Mouse (Mus musculus): ENCODE measurements around the gene Ncapd3. TPM values are rescaled to one million over a fixed set of nuclear protein-coding genes. Genes with fewer than 3 reads are reported as not detected.

Gene Ncapd3
- polyA plus RNA-seq, 1 experiment from 2014 or later: 22.2 TPM

- peaks cover 94% of the 10 kb centered on the region for H3K36me3 ChIP-seq (ENCODE audit: control insufficient read depth, insufficient read depth, low read length)
Observed at GRCm38 (mm10) chr9:27049492-27049891, 19.5 kb downstream of the Ncapd3 start.

DNA sequence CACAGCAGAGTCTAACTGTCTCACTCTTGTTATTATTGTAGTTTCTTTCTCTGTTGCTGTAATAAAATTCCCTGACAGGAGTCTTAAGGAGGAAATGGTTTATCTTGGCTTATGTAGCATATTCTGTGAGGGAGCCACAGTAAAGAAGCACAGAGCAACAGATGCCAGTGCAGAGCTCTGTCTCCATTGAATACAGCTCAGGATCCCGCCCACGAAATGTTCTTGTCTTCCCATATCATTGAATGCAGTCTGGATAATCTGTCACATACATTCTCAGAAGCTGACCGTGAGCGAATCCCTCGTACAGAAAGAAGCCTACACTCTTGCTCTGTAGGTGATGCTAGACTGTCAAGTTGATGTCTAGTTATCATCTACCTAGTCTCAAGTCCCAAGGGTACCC lies 28.4 kb downstream of the Ncapd3 start:
- Histone ChIP-seq H3K4me3 (ENCODE audit: control insufficient read depth in 1 of 2, insufficient read depth in 1 of 2, low read depth in 1 of 2, low read length in 2 of 2) (no peak overlapping the region), H3K9ac (ENCODE audit: low read length) (no peak overlapping the region), H3K4me2 (ENCODE audit: low read length) (no peak overlapping the region), H3K9me3 (ENCODE audit: control insufficient read depth, low read length) (no peaks in the 10 kb centered on the region), H3K4me1 (ENCODE audit: control insufficient read depth in 2 of 2, insufficient read depth in 2 of 2, low read length in 2 of 2) (no peaks in the 10 kb centered on the region), H3K36me3 (ENCODE audit: control insufficient read depth, insufficient read depth, low read length) (peaks cover 95% of the 10 kb centered on the region), H3K27me3 (ENCODE audit: control insufficient read depth, insufficient read depth, low read length) (no peaks in the 10 kb centered on the region), H3K27ac (replicated peaks in 1 of 2; ENCODE audit: control insufficient read depth in 1 of 2, insufficient read depth in 1 of 2, low read depth in 2 of 2, low read length in 2 of 2) (no peak overlapping the region)
- ATAC-seq (ENCODE audit: insufficient number of reproducible peaks, insufficient read depth, low FRiP score, low read depth): no peak
- 90% methylated on average over 5 of the region's 5 CpGs for WGBS

More at GRCm38 (mm10) chr9:27049492-27049891, 19.5 kb downstream of the Ncapd3 start:
- no peak for ATAC-seq (ENCODE audit: insufficient number of reproducible peaks, insufficient read depth, low FRiP score, low read depth)
- no peak overlapping the region for H3K27ac ChIP-seq (replicated peaks in 1 of 2; ENCODE audit: control insufficient read depth in 1 of 2, insufficient read depth in 1 of 2, low read depth in 2 of 2, low read length in 2 of 2)
- no peak overlapping the region for H3K4me2 ChIP-seq (ENCODE audit: low read length)
- no peaks in the 10 kb centered on the region for H3K9me3 ChIP-seq (ENCODE audit: control insufficient read depth, low read length)
- H3K9ac ChIP-seq (ENCODE audit: low read length): no peak overlapping the region
- H3K4me1 ChIP-seq (ENCODE audit: control insufficient read depth in 2 of 2, insufficient read depth in 2 of 2, low read length in 2 of 2): no peaks in the 10 kb centered on the region
- WGBS: 89% methylated on average over 2 of the region's 2 CpGs
- H3K27me3 ChIP-seq (ENCODE audit: control insufficient read depth, insufficient read depth, low read length): no peaks in the 10 kb centered on the region
- H3K4me3 ChIP-seq (ENCODE audit: control insufficient read depth in 1 of 2, insufficient read depth in 1 of 2, low read depth in 1 of 2, low read length in 2 of 2): no peak overlapping the region

- Histone ChIP-seq H3K4me1 (ENCODE audit: control insufficient read depth in 2 of 2, insufficient read depth in 2 of 2, low read length in 2 of 2) (peaks cover 0 to 2% of the 10 kb centered on the region in 2 experiments; a peak in 2 of 4 replicates), H3K9me3 (ENCODE audit: control insufficient read depth, low read length) (no peaks in the 10 kb centered on the region), H3K4me2 (ENCODE audit: low read length) (no peak overlapping the region), H3K27ac (replicated peaks in 1 of 2; ENCODE audit: control insufficient read depth in 1 of 2, insufficient read depth in 1 of 2, low read depth in 2 of 2, low read length in 2 of 2) (no peak overlapping the region), H3K4me3 (ENCODE audit: control insufficient read depth in 1 of 2, insufficient read depth in 1 of 2, low read depth in 1 of 2, low read length in 2 of 2) (no peak overlapping the region), H3K27me3 (ENCODE audit: control insufficient read depth, insufficient read depth, low read length) (no peaks in the 10 kb centered on the region), H3K9ac (ENCODE audit: low read length) (no peak overlapping the region), H3K36me3 (ENCODE audit: control insufficient read depth, insufficient read depth, low read length) (peaks cover 89% of the 10 kb centered on the region)
- 76% methylated on average over 4 of the region's 4 CpGs for WGBS
- no peak for ATAC-seq (ENCODE audit: insufficient number of reproducible peaks, insufficient read depth, low FRiP score, low read depth)
Observed at GRCm38 (mm10) chr9:27070895-27071294, 40.9 kb downstream of the Ncapd3 start.

DNA sequence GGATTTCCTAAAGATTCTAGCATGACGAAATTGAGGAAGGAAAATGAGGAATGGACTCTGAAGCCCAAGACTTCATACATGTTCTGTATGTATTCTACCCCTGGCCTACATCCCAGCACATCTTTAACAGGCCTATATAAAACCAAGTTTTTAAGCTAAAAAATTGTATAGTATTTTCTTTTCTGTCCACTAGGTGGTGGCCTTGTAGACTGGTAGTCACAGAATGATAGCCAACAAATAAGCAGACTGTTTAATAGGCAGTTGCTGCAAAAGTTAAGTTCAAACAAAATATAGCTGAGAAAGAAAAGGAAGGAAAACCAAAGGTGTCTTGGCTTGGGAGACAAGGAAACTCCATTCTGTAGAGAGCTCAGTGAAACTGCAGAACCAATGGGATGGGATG lies 44.7 kb downstream of the Ncapd3 start:
- Histone ChIP-seq H3K4me1 (ENCODE audit: control insufficient read depth in 2 of 2, insufficient read depth in 2 of 2, low read length in 2 of 2) (peaks cover 0 to 2% of the 10 kb centered on the region in 2 experiments; a peak in 2 of 4 replicates), H3K9me3 (ENCODE audit: control insufficient read depth, low read length) (no peaks in the 10 kb centered on the region), H3K36me3 (ENCODE audit: control insufficient read depth, insufficient read depth, low read length) (peaks cover 89% of the 10 kb centered on the region), H3K9ac (ENCODE audit: low read length) (no peak overlapping the region), H3K4me2 (ENCODE audit: low read length) (no peak overlapping the region), H3K4me3 (ENCODE audit: control insufficient read depth in 1 of 2, insufficient read depth in 1 of 2, low read depth in 1 of 2, low read length in 2 of 2) (no peak overlapping the region), H3K27ac (replicated peaks in 1 of 2; ENCODE audit: control insufficient read depth in 1 of 2, insufficient read depth in 1 of 2, low read depth in 2 of 2, low read length in 2 of 2) (no peak overlapping the region), H3K27me3 (ENCODE audit: control insufficient read depth, insufficient read depth, low read length) (no peaks in the 10 kb centered on the region)
- WGBS: 79% methylated on average over 1 of the region's 1 CpGs
- no peak for ATAC-seq (ENCODE audit: insufficient number of reproducible peaks, insufficient read depth, low FRiP score, low read depth)

DNA sequence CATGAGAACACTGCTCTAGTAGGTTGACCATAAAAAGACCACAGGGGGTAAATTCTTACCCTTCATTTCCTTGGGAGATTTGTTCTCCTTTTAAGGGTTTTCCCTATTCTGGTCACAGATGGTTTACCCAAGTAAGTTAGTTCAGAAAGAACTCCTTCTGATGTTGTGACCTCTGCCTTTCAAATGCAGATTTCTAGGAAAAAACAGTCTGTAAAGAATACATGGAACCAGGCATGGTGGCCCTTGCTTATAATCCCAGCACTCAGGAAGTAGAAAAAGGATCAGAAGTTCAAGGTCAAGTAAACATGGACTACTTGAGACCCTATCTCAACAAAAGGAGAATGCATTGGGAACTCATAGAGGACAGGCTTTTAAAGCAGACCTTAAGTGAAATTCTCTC lies 45.8 kb downstream of the Ncapd3 start:
- H3K36me3 ChIP-seq (ENCODE audit: control insufficient read depth, insufficient read depth, low read length): peaks cover 88% of the 10 kb centered on the region
- H3K27me3 ChIP-seq (ENCODE audit: control insufficient read depth, insufficient read depth, low read length): no peaks in the 10 kb centered on the region
- no peaks in the 10 kb centered on the region for H3K9me3 ChIP-seq (ENCODE audit: control insufficient read depth, low read length)
- H3K9ac ChIP-seq (ENCODE audit: low read length): no peak overlapping the region
- no peak overlapping the region for H3K27ac ChIP-seq (replicated peaks in 1 of 2; ENCODE audit: control insufficient read depth in 1 of 2, insufficient read depth in 1 of 2, low read depth in 2 of 2, low read length in 2 of 2)
- no peak overlapping the region for H3K4me2 ChIP-seq (ENCODE audit: low read length)
- H3K4me3 ChIP-seq (ENCODE audit: control insufficient read depth in 1 of 2, insufficient read depth in 1 of 2, low read depth in 1 of 2, low read length in 2 of 2): no peak overlapping the region
- ATAC-seq (ENCODE audit: insufficient number of reproducible peaks, insufficient read depth, low FRiP score, low read depth): no peak
- H3K4me1 ChIP-seq (ENCODE audit: control insufficient read depth in 2 of 2, insufficient read depth in 2 of 2, low read length in 2 of 2): peaks cover 0 to 2% of the 10 kb centered on the region in 2 experiments; a peak in 2 of 4 replicates

DNA sequence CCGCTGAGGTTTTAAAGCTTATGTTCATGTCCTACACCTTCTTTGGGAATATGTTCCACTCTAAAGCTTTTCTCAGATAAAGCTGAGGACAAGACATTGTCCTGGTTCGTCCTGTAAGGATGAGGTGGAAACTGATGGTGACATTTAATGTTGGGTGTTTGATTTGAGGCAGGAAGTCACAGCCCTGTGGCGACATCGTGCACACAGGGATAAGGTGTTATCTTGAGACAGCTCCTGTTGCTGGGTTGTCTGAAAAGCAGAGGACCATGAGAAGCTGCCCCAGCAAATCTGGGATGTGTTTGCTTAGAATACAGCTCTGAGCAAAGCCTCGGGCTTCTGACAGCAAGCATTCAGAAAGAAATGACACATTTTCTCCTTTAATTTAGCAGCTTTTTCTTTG lies 56.3 kb downstream of the Ncapd3 start:
- peaks cover 93% of the 10 kb centered on the region for H3K36me3 ChIP-seq (ENCODE audit: control insufficient read depth, insufficient read depth, low read length)
- 61% methylated on average over 5 of the region's 5 CpGs for WGBS
- ATAC-seq (ENCODE audit: insufficient number of reproducible peaks, insufficient read depth, low FRiP score, low read depth): no peak
- H3K4me3 ChIP-seq (ENCODE audit: control insufficient read depth in 1 of 2, insufficient read depth in 1 of 2, low read depth in 1 of 2, low read length in 2 of 2): no peak overlapping the region
- no peak overlapping the region for H3K4me2 ChIP-seq (ENCODE audit: low read length)
- no peak overlapping the region for H3K9ac ChIP-seq (ENCODE audit: low read length)
- H3K4me1 ChIP-seq (ENCODE audit: control insufficient read depth in 2 of 2, insufficient read depth in 2 of 2, low read length in 2 of 2): peaks cover 3 to 4% of the 10 kb centered on the region in 2 experiments; a peak in 3 of 4 replicates
- no peaks in the 10 kb centered on the region for H3K9me3 ChIP-seq (ENCODE audit: control insufficient read depth, low read length)
- H3K27me3 ChIP-seq (ENCODE audit: control insufficient read depth, insufficient read depth, low read length): no peaks in the 10 kb centered on the region
- no peak overlapping the region for H3K27ac ChIP-seq (replicated peaks in 1 of 2; ENCODE audit: control insufficient read depth in 1 of 2, insufficient read depth in 1 of 2, low read depth in 2 of 2, low read length in 2 of 2)

GRCm38 (mm10) chr9:27087402-27087801 lies 57.4 kb downstream of the Ncapd3 start:
- Histone ChIP-seq H3K4me2 (ENCODE audit: low read length) (no peak overlapping the region), H3K9ac (ENCODE audit: low read length) (no peak overlapping the region), H3K36me3 (ENCODE audit: control insufficient read depth, insufficient read depth, low read length) (peaks cover 99% of the 10 kb centered on the region), H3K27ac (replicated peaks in 1 of 2; ENCODE audit: control insufficient read depth in 1 of 2, insufficient read depth in 1 of 2, low read depth in 2 of 2, low read length in 2 of 2) (no peak overlapping the region), H3K27me3 (ENCODE audit: control insufficient read depth, insufficient read depth, low read length) (no peaks in the 10 kb centered on the region), H3K4me1 (ENCODE audit: control insufficient read depth in 2 of 2, insufficient read depth in 2 of 2, low read length in 2 of 2) (peaks cover 1 to 3% of the 10 kb centered on the region in 2 experiments; a peak in 3 of 4 replicates), H3K4me3 (ENCODE audit: control insufficient read depth in 1 of 2, insufficient read depth in 1 of 2, low read depth in 1 of 2, low read length in 2 of 2) (no peak overlapping the region), H3K9me3 (ENCODE audit: control insufficient read depth, low read length) (no peaks in the 10 kb centered on the region)
- ATAC-seq (ENCODE audit: insufficient number of reproducible peaks, insufficient read depth, low FRiP score, low read depth): no peak
- 92% methylated on average over 3 of the region's 3 CpGs for WGBS

DNA sequence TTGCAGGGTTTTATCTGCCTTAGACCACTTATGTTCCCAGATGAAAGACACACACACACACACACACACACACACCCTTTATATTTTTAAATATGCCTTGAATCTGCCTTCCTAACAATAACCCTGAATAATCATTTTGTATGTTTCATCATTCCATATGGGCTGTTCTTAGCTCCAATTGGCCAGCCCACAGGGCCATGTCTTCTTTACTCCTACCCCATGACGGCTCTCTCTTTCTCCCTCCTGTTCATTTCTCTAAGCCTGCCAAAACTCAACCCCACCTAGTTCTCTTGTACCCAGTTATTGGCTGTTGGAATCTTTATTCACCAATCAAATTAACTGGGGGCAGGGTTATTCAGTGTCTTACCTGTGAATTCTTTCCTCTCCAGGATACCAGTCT lies 60.2 kb downstream of the Ncapd3 start:
- no peaks in the 10 kb centered on the region for H3K27me3 ChIP-seq (ENCODE audit: control insufficient read depth, insufficient read depth, low read length)
- H3K36me3 ChIP-seq (ENCODE audit: control insufficient read depth, insufficient read depth, low read length): peaks cover 100% of the 10 kb centered on the region
- no peak overlapping the region for H3K9ac ChIP-seq (ENCODE audit: low read length)
- H3K4me3 ChIP-seq (ENCODE audit: control insufficient read depth in 1 of 2, insufficient read depth in 1 of 2, low read depth in 1 of 2, low read length in 2 of 2): no peak overlapping the region
- H3K4me1 ChIP-seq (ENCODE audit: control insufficient read depth in 2 of 2, insufficient read depth in 2 of 2, low read length in 2 of 2): no peaks in the 10 kb centered on the region
- H3K4me2 ChIP-seq (ENCODE audit: low read length): no peak overlapping the region
- WGBS: 81% methylated on average over 1 of the region's 1 CpGs
- no peak for ATAC-seq (ENCODE audit: insufficient number of reproducible peaks, insufficient read depth, low FRiP score, low read depth)
- no peaks in the 10 kb centered on the region for H3K9me3 ChIP-seq (ENCODE audit: control insufficient read depth, low read length)
- no peak overlapping the region for H3K27ac ChIP-seq (replicated peaks in 1 of 2; ENCODE audit: control insufficient read depth in 1 of 2, insufficient read depth in 1 of 2, low read depth in 2 of 2, low read length in 2 of 2)
